Mouse (Mus musculus): ENCODE data around the gene Cmbl. TPM values are rescaled to one million over a fixed set of nuclear protein-coding genes. Genes with fewer than 3 reads are reported as not detected.

Cmbl gene
- polyA plus RNA-seq, 1 experiment from 2014 or later, result 0.98 TPM

DNA sequence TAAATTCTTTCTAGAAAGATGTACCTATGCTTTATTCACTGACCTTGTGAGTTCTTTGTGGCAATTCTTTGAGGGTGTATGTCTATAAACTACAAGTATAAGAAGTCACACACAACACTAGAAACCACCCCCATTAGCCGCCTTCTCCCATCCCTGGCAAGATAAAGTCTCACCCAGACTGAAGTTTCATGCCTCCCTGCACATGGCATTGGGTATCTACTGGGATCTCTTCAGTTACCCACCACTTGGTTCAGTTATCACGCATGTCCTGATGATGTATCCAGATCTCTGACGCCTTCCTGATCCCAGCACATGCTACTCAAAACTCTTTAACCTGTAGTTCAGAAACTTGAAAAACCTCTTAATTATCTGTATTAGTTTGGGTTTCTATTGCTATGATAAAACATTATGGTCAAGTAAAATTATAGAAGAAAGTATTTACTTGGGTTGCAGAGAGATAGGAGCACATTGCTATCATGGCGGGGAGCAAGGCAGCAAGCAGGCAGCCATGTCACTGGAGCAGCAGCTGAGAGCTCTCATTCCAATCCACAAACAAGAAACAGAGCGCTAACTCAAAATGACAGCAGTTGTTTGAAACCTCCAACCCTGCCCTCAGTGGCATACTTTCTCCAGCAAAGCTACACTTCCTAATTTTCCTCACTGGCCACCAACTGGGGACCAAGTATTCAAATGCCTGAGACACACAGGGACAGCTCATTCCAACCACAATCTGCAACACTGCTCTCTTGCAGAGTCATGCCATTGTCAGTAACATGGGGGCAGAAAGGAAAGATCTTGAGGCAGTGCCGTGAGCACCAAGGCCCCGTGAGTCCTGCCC is 30.5 kb upstream of the Cmbl start:
- 88% methylated on average over 7 of the region's 7 CpGs for WGBS
- H3K4me3 ChIP-seq, result no peak overlapping the region
- no peaks in the 10 kb centered on the region for H3K27me3 ChIP-seq (ENCODE audit: low read depth, poor library complexity, severe bottlenecking)
- H3K4me1 ChIP-seq, result peaks cover 16% of the 10 kb centered on the region
- H3K27ac ChIP-seq, result 0 out of 2 replicates have a peak overlapping the region, but pooled peaks have one; percentile 34
- no peak for DNase-seq (ENCODE audit: low spot score)
- H3K36me3 ChIP-seq, result no peaks in the 10 kb centered on the region
- no peaks in the 10 kb centered on the region for H3K9me3 ChIP-seq (replicated peaks)

DNA sequence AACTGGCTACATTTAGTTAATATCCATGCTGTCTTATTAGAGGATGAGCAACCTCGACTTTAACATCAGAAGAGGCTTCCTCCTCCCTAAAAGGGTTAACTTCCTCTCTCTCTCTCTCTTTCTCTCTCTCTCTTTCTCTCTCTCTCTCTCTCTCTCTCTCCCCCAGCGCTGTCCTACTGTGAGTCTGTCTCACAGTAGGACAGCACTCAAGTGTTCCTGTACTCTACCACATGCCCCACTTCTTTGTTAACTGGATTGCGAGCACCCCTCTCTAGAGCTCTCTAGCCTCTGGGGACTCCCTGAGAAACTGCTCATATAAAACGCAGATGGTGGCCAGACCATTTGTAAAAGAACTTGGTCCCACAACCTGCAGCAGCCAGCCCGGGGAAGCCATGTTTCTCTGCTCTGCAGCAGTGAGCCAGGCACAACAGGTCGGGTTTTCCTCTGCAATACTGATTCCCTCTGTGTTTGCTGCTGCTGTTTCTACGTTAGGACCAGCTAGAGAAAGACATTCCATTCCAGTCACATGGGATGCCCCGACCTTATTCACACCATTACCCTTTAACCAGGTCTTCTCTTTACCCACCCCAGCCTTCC is 29.8 kb upstream of the Cmbl start:
- no peaks in the 10 kb centered on the region for H3K27me3 ChIP-seq (ENCODE audit: low read depth, poor library complexity, severe bottlenecking)
- 0 out of 2 replicates have a peak overlapping the region, but pooled peaks have one; percentile 34 for H3K27ac ChIP-seq
- no peaks in the 10 kb centered on the region for H3K36me3 ChIP-seq
- peaks cover 14% of the 10 kb centered on the region for H3K4me1 ChIP-seq
- no peaks in the 10 kb centered on the region for H3K9me3 ChIP-seq (replicated peaks)
- no peak overlapping the region for H3K4me3 ChIP-seq
- WGBS, result 40% methylated on average over 8 of the region's 8 CpGs
- DNase-seq (ENCODE audit: low spot score), result no peak

DNA sequence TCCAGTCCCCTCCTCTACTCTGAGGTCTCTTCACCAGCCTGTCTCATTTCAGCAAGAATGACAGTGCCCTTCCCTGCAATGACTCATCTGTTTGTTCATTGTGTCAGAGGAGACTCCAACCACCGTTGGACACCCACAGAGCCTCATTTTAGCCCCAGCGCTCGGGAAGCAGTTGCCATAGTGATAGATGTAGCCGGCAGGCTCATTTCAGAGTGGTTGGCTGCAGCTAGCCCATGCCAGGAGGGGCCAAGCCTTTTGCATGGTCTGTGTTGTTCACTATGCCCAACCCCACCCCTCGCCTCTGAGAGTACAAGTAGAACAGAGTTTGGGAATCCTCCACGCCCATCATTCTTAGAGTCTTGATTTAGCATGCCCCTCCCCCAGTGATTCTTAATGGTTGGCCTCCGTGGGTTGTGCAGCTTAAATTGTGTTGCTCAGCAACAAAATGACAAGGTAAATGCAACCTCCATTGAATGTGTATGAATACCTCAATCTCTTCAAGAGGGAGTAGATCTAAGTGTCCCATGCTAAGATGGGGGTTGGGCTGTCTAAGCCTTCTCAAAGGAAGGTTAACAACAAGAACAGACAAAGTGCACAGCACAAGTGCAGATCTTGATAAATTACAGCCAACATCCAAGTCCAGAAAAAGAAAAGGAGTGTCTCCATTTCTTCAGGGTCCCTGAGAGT is 29.0 kb upstream of the Cmbl start:
- Histone ChIP-seq H3K4me1 (peaks cover 14% of the 10 kb centered on the region), H3K27me3 (ENCODE audit: low read depth, poor library complexity, severe bottlenecking) (no peaks in the 10 kb centered on the region), H3K9me3 (replicated peaks) (no peaks in the 10 kb centered on the region), H3K36me3 (no peaks in the 10 kb centered on the region), H3K27ac (no peak overlapping the region), H3K4me3 (no peak overlapping the region)
- no peak for DNase-seq (ENCODE audit: low spot score)
- 37% methylated on average over 7 of the region's 7 CpGs for WGBS

DNA sequence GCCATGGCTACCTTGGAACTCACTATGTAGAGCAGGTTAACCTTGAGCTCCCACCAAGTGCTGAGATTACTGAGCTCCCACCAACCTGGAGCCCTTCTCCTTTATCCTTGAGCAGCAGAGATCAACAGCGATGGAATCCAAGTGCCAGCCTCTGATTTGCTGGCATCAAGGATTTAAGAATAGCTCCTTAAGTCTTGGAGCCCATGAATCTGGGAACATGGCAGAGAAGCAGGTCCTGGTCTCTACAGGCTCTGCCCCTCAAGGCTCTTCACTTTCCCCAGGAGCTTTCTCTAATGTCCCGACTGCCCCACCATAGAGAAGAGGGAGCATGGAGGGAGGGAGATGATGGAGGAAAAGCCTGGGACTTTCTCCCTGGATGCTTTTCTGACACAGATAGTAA is 27.5 kb upstream of the Cmbl start:
- Histone ChIP-seq H3K9me3 (replicated peaks) (no peaks in the 10 kb centered on the region), H3K27me3 (ENCODE audit: low read depth, poor library complexity, severe bottlenecking) (no peaks in the 10 kb centered on the region), H3K27ac (no peak overlapping the region), H3K4me3 (no peak overlapping the region), H3K4me1 (peaks cover 26% of the 10 kb centered on the region), H3K36me3 (no peaks in the 10 kb centered on the region)
- 87% methylated on average over 2 of the region's 2 CpGs for WGBS
- no peak for DNase-seq (ENCODE audit: low spot score)

GRCm38 (mm10) chr15:31538346-31538745 is 26.8 kb upstream of the Cmbl start:
- no peak overlapping the region for H3K4me3 ChIP-seq
- WGBS, result 95% methylated on average over 3 of the region's 3 CpGs
- H3K9me3 ChIP-seq (replicated peaks), result no peaks in the 10 kb centered on the region
- no peaks in the 10 kb centered on the region for H3K27me3 ChIP-seq (ENCODE audit: low read depth, poor library complexity, severe bottlenecking)
- H3K36me3 ChIP-seq, result no peaks in the 10 kb centered on the region
- no peak overlapping the region for H3K27ac ChIP-seq
- no peak for DNase-seq (ENCODE audit: low spot score)
- H3K4me1 ChIP-seq, result peaks cover 32% of the 10 kb centered on the region

- H3K27me3 ChIP-seq (ENCODE audit: low read depth, poor library complexity, severe bottlenecking), result no peaks in the 10 kb centered on the region
- no peak overlapping the region for H3K4me3 ChIP-seq
- no peaks in the 10 kb centered on the region for H3K9me3 ChIP-seq (replicated peaks)
- 78% methylated on average over 9 of the region's 9 CpGs for WGBS
- H3K36me3 ChIP-seq, result no peaks in the 10 kb centered on the region
- no peak for DNase-seq (ENCODE audit: low spot score)
- H3K27ac ChIP-seq, result no peak overlapping the region
- H3K4me1 ChIP-seq, result peaks cover 32% of the 10 kb centered on the region
These were observed 25.3 kb upstream of the Cmbl start for GRCm38 (mm10) chr15:31539643-31540512.

- DNase-seq (ENCODE audit: low spot score), result no peak
- Histone ChIP-seq H3K4me1 (peaks cover 31% of the 10 kb centered on the region), H3K27me3 (ENCODE audit: low read depth, poor library complexity, severe bottlenecking) (no peaks in the 10 kb centered on the region), H3K36me3 (no peaks in the 10 kb centered on the region), H3K27ac (no peak overlapping the region), H3K4me3 (no peak overlapping the region), H3K9me3 (replicated peaks) (no peaks in the 10 kb centered on the region)
- 70% methylated on average over 1 of the region's 1 CpGs for WGBS
These were observed 24.7 kb upstream of the Cmbl start for GRCm38 (mm10) chr15:31540513-31540802.

DNA sequence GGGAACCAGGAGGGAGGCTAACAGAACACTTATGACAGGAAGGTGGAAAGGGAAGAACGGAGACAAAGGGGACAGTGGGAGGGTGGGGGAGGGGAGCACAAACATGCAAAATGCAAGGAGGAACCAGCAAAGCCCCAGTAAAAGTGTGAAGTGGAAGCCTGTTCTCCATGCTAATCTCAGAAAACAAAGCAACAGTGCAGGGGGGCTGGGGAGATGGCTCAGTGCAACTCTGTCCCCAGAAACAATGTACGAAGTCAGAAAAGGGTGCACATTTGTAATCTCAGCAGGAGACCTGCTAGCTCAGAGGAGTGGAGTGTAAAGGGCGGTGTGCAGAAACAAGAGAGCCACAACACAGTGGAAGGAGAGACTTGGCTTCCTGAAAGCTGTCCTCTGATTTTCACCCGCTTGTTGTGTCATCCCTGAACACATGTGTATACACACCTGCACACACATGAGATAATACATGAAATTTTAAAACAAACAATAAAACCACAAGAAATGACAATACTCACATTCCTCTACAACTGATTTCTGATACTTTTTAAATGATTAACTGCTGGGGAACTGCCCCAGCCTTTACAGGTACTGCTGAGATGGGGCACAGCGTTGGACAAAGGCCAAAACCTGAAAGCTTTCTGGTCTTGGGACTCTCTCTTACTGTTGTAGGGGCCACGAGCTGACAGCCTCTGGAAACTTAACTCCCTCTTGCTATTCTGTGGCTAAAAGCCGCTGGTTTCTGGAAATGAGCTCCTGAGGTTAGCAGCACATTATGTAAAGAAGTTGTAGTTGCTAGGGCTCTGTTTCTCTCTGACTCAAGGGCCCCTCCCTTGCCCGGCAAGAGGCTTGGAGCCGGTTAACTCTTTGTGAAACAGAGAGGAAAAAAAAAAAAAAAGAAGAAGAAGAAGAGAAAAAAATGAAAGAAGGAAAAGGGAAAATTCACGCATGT is 22.9 kb upstream of the Cmbl start:
- 18% methylated on average over 10 of the region's 10 CpGs for whole genome bisulfite sequencing
- no peaks in the 10 kb centered on the region for H3K36me3 ChIP-seq
- peak overlapping the region; percentile 70 for H3K27ac ChIP-seq
- H3K4me3 ChIP-seq, result no peak overlapping the region
- no peaks in the 10 kb centered on the region for H3K9me3 ChIP-seq (replicated peaks)
- no peak for DNase-seq (ENCODE audit: low spot score)
- peaks cover 23% of the 10 kb centered on the region for H3K4me1 ChIP-seq
- H3K27me3 ChIP-seq (ENCODE audit: low read depth, poor library complexity, severe bottlenecking), result no peaks in the 10 kb centered on the region

GRCm38 (mm10) chr15:31543246-31543645 is 21.9 kb upstream of the Cmbl start:
- WGBS, result 20% methylated on average over 3 of the region's 3 CpGs
- H3K4me3 ChIP-seq, result no peak overlapping the region
- peaks cover 27% of the 10 kb centered on the region for H3K4me1 ChIP-seq
- no peaks in the 10 kb centered on the region for H3K27me3 ChIP-seq (ENCODE audit: low read depth, poor library complexity, severe bottlenecking)
- H3K9me3 ChIP-seq (replicated peaks), result no peaks in the 10 kb centered on the region
- no peak for DNase-seq (ENCODE audit: low spot score)
- no peaks in the 10 kb centered on the region for H3K36me3 ChIP-seq
- no peak overlapping the region for H3K27ac ChIP-seq

GRCm38 (mm10) chr15:31545058-31545457 is 20.1 kb upstream of the Cmbl start:
- peaks cover 27% of the 10 kb centered on the region for H3K4me1 ChIP-seq
- no peaks in the 10 kb centered on the region for H3K36me3 ChIP-seq
- WGBS, result 74% methylated on average over 1 of the region's 1 CpGs
- H3K27me3 ChIP-seq (ENCODE audit: low read depth, poor library complexity, severe bottlenecking), result no peaks in the 10 kb centered on the region
- no peak for DNase-seq (ENCODE audit: low spot score)
- no peak overlapping the region for H3K27ac ChIP-seq
- no peaks in the 10 kb centered on the region for H3K9me3 ChIP-seq (replicated peaks)
- H3K4me3 ChIP-seq, result no peak overlapping the region

DNA sequence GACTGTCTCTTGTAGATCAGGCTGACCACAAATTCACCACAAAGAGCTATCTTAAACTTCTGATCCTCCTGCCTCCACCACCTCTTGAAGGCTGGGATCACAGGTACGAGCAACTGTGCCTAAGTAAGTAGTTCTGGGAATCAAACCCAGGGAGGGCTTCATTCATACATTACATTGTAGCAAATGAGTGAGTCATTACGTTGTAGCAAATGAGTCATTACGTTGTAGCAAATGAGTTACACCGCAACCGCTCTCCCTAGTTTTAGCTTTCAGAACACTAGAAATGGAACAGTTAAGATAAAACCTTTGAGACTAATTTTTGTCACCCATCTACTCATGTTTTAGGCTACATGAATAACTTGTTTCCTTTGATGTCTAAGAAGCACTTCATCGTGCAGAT is 18.9 kb upstream of the Cmbl start:
- Histone ChIP-seq H3K4me1 (peaks cover 27% of the 10 kb centered on the region), H3K27me3 (ENCODE audit: low read depth, poor library complexity, severe bottlenecking) (no peaks in the 10 kb centered on the region), H3K36me3 (no peaks in the 10 kb centered on the region), H3K9me3 (replicated peaks) (no peaks in the 10 kb centered on the region), H3K4me3 (no peak overlapping the region), H3K27ac (no peak overlapping the region)
- DNase-seq (ENCODE audit: low spot score), result no peak
- WGBS, result 90% methylated on average over 6 of the region's 6 CpGs

GRCm38 (mm10) chr15:31547421-31547820 is 17.8 kb upstream of the Cmbl start:
- 59% methylated on average over 5 of the region's 5 CpGs for WGBS
- DNase-seq (ENCODE audit: low spot score), result no peak
- H3K27me3 ChIP-seq (ENCODE audit: low read depth, poor library complexity, severe bottlenecking), result no peaks in the 10 kb centered on the region

More at GRCm38 (mm10) chr15:31547421-31547820, 17.8 kb upstream of the Cmbl start:
- Histone ChIP-seq H3K4me3 (no peak overlapping the region), H3K9me3 (replicated peaks) (no peaks in the 10 kb centered on the region), H3K4me1 (peaks cover 15% of the 10 kb centered on the region), H3K36me3 (no peaks in the 10 kb centered on the region), H3K27ac (no peak overlapping the region; the same call in 1 of the 2 replicates)
